Mouse (Mus musculus) thymus, adult 2 months (tissue): Measurements from ENCODE around the gene Tnfrsf19.

Experiments
- CTCF ChIP-seq: fragments of 200-500 bp; IDR thresholded peaks from 2 replicates; pipeline ENCODE4 v1.5.1; 2012; ENCODE audit warnings: mild to moderate bottlenecking, control low read depth, low read length, moderate library complexity, borderline replicate concordance; ENCODE audit not compliant: control insufficient read depth, poor library complexity, insufficient read depth; ENCODE audit errors: extremely low read depth
- POLR2A ChIP-seq: fragments of 200-500 bp; IDR thresholded peaks from 2 replicates; pipeline ENCODE4 v1.6.1; 2012; ENCODE audit warnings: mild to moderate bottlenecking, low read length, control low read depth, moderate library complexity; ENCODE audit not compliant: control insufficient read depth, poor library complexity, insufficient read depth; ENCODE audit errors: extremely low read depth

DNA sequence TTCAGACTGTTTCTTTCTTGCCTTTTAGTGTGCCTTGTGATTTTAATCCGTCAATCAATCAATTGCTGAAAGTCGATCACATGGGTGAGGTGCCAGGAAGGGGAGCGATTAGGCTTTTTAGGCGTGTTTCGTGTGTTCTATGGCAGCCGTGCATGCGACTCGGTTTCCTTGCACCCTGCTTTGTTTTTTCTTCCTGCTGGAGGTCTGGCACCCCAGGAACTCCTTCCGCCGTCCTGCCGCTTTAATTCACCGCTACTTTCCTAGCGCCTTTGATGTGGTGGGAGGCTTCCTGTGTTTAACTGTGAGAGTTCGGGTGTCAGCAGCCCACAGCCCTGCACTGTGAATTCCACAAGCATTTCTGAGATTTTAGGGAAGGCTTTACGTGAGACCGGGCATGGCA, 10.2 kb upstream of the Tnfrsf19 start:
- TF ChIP-seq CTCF (no peak), POLR2A (no peak)
